Comparison of ENCODE assay signal across 14 mouse cellular contexts in genomic region chr14:11503156-11503555, GRCm38 (mm10).
"Had no signal": no experiment of that assay in that cellular context is flagged by ENCODE, and none has a peak within 500 bp of the region (broad histone marks: within the 10 kb centered on the region; RNA-seq: fewer than 3 reads in every experiment).

No protein-coding gene starts in this region.

- H3K36me3 ChIP-seq: limb, embryonic 15.5 days; liver, embryonic 13.5 days had no signal

- H3K4me1 ChIP-seq: liver, embryonic 13.5 days had no signal

- H3K4me3 ChIP-seq: layer of hippocampus, adult 2 months; limb, embryonic 15.5 days; liver, embryonic 13.5 days had no signal

- ATAC-seq: inflammation-experienced regulatory T-cells, adult 6 months had no signal

- H3K4me2 ChIP-seq: limb, embryonic 15.5 days; liver, embryonic 13.5 days; midbrain, embryonic 11.5 days had no signal

- H3K9ac ChIP-seq: limb, embryonic 15.5 days; liver, embryonic 13.5 days had no signal

- DNase-seq: kidney, postnatal 14 days; kidney, postnatal 4 days; layer of hippocampus, adult 9-11 months; liver, embryonic 13.5 days; lung, adult 2 months; lung, postnatal 14 days; lung, postnatal 4 days; right cerebral cortex, postnatal 25 days; thymus, adult 18-20 months; thymus, postnatal 36 days had no signal

- H3K9me3 ChIP-seq: limb, embryonic 15.5 days; liver, embryonic 13.5 days had no signal

- H3K27ac ChIP-seq: layer of hippocampus, adult 2 months; limb, embryonic 15.5 days; liver, embryonic 13.5 days had no signal

- H3K27me3 ChIP-seq: limb, embryonic 15.5 days; liver, embryonic 13.5 days had no signal
